Mouse (Mus musculus) layer of hippocampus, postnatal 10 days (tissue): Measurements from ENCODE around the gene Abat. TPM values are rescaled to one million over a fixed set of nuclear protein-coding genes. Genes with fewer than 3 reads are reported as not detected.
A peak's percentile ranks its signal among the peaks of the same experiment; 100 is the strongest.

Experiments used
- DNase-seq, 2 experiments: peaks; one replicate each; pipeline ENCODE4 v3.0.0; 2021; ENCODE audit warnings: low spot score in 2 of 2
- total RNA-seq, 2 experiments: library from RNA; stranded (reverse); gene quantifications; 2 replicates each; pipeline ENCODE4 v1.2.3; 2021

Gene Abat
- total RNA-seq, 2 experiments from 2014 or later: 107 to 117 TPM

DNA sequence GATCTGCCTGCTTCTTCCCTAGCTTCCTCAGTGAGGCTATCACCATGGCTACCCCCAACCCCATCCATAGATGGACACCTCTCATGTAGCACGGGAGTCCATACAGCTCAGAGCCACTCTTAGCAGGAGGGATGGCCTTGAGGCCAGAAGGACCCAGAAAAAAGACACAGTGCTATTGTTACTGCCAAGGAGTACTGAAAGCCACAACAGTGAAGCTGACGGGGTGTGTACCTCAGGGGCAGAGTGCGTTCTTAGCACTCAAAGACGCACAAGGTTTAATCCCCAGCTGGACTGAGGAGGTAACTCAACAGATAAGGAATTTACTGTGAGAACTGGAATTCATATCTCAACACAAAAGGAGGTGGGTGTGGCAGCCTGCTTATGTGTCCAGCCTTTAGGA is 59.8 kb downstream of the Abat start:
- no peak for DNase-seq

DNA sequence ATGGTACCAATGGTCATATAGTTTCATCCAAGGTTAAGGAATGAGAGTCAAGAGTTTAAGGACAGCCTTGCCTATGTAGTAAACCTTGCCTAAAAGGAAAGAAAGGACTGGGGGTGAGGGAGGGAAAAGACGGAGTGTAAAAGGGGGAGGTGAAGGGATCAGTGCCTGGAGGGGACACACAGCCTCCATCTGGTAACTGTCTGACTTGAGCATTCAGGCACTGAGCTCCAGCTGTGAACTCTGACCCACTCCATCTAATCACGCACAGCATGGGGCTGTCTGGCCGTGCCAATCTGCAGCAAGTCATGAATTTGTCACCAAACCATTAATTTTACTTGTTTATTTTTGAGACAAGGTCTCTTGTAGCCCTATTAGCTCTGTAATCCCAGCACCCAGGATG is 60.5 kb downstream of the Abat start:
- DNase-seq: no peak

DNA sequence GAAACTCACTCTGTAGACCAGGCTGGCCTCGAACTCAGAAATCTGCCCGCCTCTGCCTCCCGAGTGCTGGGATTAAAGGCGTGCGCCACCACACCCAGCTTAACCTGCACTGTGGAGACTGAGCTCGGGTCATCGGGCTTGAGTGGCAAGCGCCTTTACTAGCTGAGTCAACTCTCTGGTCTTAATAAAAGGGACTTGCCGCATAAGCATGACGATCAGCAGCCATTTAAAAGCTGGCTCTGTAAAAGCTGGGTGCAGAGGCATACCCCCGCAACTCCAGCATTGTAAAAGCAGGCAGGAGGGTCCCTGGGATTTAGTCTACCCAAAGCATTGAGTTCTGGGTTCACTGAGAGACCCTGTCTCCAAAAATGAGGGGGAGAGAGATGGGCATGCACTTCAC is 61.1 kb downstream of the Abat start:
- no peak for DNase-seq

- DNase-seq: no peak
Observed at GRCm38 (mm10) chr16:8576111-8576510, 62.9 kb downstream of the Abat start.

DNA sequence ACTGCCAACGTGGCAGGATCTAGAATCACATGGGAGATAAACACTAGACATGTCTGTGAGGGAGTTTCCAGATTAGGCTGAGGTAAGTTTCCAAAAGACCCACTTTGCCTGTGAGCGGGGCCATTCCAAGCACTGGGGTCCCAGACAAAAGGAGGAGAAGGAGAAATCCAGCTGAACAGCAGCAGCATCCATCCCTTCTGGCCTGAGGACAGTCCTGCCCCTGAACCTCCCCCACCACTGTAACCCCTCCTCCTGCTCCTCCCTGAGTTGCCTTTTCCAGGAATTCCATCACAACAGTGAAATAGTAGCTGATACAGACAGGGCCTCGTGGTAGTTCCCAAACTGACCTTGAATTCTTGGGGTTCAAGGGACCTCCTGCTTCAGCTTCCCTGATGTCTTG is 63.7 kb downstream of the Abat start:
- DNase-seq: no peak

GRCm38 (mm10) chr16:8578326-8578725 is 65.1 kb downstream of the Abat start:
- no peak for DNase-seq

DNA sequence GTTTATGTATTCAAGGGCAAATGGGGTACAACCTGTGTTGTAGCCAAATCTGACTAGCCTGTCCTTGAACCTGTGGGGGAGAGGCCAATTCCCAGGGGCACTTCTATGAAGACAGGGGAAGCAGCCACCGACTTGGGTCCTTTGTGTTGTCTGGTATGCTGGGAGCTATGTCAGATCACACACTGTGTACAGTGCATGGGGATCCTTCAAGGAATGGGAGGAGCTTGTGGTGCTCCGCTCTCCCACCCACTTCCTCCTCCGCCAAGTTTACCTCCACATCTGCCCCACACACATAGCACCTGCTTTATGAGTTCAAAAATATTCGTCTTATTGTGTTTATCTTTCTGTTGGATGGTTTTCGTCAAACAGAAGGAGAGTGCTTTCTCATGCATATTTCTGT is 66.3 kb downstream of the Abat start:
- no peak for DNase-seq

DNA sequence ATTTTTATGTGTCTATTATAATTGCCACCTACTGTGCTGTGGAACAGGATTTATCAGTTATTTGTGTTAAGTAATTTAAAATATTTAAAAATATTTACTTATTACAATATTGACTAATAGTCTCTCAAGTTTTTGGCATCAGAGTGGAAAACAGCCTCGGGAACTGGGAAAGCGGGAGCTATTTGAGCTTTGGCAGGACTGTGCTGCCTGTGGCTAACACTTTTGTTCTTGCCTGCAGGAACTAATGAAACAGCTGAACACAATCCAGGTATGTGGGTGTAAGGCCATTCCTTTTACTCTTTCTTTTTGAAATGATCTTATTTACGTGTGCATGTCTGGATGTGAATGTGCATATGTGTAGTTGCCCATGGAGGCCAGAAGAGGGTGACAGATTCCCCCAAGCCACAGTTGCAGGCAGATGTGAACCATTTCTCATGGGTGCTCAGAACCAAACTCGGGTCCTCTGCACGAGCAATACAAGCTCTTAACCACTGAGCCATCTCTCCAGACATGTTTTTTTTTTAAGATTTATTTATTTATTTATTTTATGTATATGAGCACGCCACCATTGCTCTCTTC is 68.5 kb downstream of the Abat start:
- DNase-seq: no peak

DNA sequence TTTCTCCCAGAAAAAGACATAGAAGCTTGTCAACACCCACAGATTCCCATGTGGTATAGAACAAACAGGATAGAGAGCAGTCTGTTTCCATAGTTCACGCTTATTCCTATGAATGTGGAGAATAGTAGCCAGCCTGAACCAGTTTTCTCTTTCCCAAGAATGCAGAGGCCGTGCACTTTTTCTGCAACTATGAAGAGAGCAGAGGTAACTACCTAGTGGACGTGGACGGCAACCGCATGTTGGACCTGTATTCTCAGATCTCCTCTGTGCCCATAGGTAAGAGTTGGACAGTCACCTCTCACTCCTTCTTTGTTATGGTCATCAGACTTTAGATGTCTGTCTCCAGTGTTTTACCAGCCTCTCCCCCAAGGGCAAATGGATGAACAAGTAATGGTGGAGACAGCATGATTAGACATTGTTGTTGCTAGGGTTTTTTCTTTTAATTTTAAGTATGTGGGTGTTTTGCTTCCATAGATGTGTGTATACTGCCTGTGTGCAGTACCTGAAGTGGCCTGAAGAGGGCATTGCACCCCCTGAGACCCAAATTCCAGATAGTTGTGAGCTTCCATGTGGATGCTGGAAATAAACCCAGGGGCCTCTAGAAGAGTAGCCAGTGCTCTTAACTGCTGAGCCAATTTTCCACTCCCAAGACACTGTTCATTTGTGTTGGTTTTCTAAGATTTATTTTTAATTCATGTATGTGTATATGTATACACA is 69.5 kb downstream of the Abat start:
- no peak for DNase-seq

- DNase-seq: no peak
Observed at GRCm38 (mm10) chr16:8584248-8584647, 71.0 kb downstream of the Abat start.

DNA sequence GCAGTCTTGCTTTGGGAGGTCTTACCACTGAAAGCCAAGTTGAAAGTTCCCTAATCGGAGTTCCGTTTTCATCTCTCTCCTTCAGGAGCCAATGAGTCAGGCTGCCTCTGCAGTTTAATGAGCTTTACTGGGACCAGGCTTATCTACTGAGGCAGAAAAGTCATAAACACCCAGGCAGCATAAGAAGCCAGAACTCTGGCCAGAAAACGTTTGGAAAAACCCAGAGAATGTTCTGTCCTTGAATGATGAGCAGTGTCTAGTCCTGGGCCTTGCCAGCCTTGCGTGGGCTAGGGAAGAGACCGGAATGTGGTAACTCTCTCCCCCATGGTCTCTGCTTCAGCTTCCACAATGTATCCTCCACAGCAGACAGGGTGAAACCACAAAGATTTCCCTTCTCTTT is 71.8 kb downstream of the Abat start:
- no peak for DNase-seq

DNA sequence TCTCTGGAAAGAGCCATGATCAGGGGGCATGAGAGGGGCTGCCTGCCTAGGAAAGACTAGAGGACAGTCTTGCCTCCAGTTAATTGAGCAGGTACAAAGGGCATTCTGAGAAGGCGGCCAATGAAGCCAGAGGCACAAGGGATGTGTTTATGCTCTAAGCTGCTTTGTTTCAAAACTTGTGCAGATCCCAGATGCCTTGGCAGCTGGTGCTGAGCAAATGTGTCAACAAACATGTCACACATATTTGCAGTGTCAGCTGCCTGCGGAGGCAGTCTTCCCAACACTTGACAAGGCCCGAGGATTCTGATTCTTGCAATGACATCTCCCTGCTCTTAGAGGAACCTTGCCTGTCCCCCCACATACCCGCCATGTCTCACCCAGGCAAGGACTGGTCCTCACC is 82.2 kb downstream of the Abat start:
- DNase-seq: peak; percentile 64 to 71

- no peak for DNase-seq
Observed at GRCm38 (mm10) chr16:8596336-8596735, 83.1 kb downstream of the Abat start.

GRCm38 (mm10) chr16:8597516-8597915 is 84.3 kb downstream of the Abat start:
- no peak for DNase-seq

DNA sequence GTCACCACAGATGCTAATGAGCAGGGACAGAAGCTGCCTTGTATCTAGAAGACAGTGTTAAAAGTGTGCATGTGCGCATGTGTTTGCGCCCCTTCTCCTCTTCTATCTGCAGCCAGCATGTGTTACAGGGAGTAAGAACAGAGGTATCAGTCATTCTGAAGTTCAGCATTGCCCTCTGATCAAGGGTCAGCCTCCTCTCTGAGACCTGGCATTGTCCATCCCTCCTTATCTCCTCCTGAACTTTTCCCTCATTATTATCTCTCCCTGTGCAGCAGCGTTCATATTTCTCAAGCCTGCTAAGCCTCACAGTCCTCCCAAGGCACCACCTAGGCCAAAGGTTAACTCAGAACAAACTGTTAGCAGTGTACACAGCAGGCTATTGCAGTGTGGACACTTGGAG is 90.6 kb downstream of the Abat start:
- DNase-seq: no peak

- DNase-seq: no peak
Observed at GRCm38 (mm10) chr16:8610397-8610796, 97.2 kb downstream of the Abat start.

- DNase-seq: no peak
Observed at GRCm38 (mm10) chr16:8612214-8613005, 99.2 kb downstream of the Abat start.

DNA sequence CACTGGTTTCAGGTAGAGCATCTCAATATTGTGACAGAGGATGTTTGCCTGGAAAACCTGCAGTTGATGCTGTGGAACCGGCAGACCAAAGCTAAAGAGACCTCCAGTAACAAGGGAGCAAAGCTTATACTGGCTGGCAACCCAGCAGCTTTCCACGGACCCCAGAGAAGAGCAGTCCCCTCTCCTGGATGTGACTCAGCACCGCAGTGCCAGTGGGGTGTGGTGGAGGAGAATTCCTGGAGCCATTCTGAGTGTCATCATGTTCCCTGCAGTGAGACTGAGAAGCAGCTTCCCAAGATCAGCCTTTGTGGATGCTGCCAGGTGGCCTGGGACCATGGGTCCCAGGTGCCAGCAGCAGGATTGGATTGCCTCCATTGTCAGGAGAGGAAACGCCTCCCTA is 99.8 kb downstream of the Abat start:
- no peak for DNase-seq

DNA sequence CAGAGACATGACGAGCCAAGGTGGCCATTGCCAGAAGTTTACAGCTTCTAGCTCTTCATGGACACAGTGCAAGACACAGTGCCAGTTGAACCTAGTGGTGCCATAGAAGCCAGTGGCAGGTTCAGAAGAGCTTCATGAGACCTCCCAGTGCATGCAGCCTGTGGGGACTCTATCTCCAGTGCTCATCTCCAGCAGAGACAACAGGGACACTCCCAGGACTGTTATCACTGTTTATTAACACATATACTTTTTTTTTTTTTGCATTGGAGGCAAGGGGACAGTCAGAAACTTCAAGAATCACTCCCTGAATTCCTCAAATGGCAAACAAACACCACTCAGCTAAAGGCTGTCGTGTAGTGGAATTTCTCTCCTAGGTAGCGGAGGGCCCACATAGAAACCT is 100.2 kb downstream of the Abat start:
- no peak for DNase-seq

- DNase-seq: no peak
Observed at GRCm38 (mm10) chr16:8619659-8620314, 106.6 kb downstream of the Abat start.

DNA sequence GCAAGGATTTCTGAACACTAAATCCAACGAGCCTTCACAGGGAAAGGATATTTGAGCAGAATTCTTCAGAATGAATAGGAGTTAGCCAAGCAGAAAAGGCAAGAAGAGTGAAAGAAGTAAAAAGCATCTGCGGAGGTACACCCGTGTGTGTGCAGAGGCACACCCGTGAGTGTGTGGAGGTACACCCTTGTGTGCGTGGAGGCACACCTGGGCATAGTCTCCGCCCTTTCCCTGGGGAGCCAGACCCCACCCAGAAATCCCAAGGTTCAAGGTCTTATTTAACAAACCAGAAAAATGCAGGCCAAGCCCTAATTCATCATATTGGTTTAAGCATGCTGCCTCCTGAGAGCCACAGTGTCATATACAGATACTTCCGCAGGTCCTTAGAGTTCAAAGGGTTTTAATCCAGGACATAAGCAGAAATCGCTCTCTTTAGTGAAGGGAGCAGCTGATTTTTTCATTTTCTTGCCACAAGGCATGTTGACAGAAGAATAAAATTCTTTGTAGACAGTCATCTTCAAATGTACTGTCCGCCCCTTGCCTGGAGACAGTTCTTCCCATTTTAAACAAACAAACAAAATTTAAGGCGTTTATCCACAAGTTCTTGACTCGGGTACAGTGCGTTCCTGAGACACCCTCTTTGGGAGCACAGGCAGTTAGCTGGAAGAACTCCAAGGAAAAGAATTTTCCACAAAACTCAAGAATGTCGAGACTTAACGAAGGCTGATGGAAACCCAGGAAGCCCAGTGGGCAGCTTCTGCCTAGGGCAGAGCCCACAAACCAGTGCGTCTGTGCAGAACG is 107.3 kb downstream of the Abat start:
- DNase-seq: no peak
